Mouse (Mus musculus) heart, adult 11 months (tissue): ENCODE data around the gene Gstm3.
"Not testable (repeated sequence)": the region's sequence is repeated elsewhere in the genome, so short reads cannot be mapped to it uniquely, and the experiment has no call there.

ENCODE experiments used
- DNase-seq: peaks from one replicate; pipeline ENCODE4 v3.0.0; 2022

The Gstm3 gene

GRCm38 (mm10) chr3:107972070-107972469, 3.0 kb upstream of the Gstm3 start:
- peak; percentile 72 for DNase-seq

- peak; percentile 97 for DNase-seq
These were observed 2.0 kb upstream of the Gstm3 start for GRCm38 (mm10) chr3:107971101-107971500.

- peak; percentile 65 for DNase-seq
These were observed 2.5 kb downstream of the Gstm3 start for GRCm38 (mm10) chr3:107966631-107967030.

GRCm38 (mm10) chr3:107965592-107965991, 3.5 kb downstream of the Gstm3 start:
- DNase-seq, result peak; percentile 29

GRCm38 (mm10) chr3:107964656-107965308, 4.3 kb downstream of the Gstm3 start:
- peak; percentile 88 for DNase-seq

GRCm38 (mm10) chr3:107964026-107964425, 5.1 kb downstream of the Gstm3 start:
- DNase-seq, result peak; percentile 88

- DNase-seq, result not testable (repeated sequence)
These were observed 13.8 kb downstream of the Gstm3 start for GRCm38 (mm10) chr3:107955260-107955659.

GRCm38 (mm10) chr3:107953906-107954305, 15.2 kb downstream of the Gstm3 start:
- DNase-seq, result no peak

GRCm38 (mm10) chr3:107953328-107953755, 15.7 kb downstream of the Gstm3 start:
- peak; percentile 98 for DNase-seq

GRCm38 (mm10) chr3:107950531-107950930, 18.6 kb downstream of the Gstm3 start:
- no peak for DNase-seq

- not testable (repeated sequence) for DNase-seq
These were observed 19.6 kb downstream of the Gstm3 start for GRCm38 (mm10) chr3:107949461-107949860.

- DNase-seq, result no peak
These were observed 23.4 kb downstream of the Gstm3 start for GRCm38 (mm10) chr3:107945729-107946128.

GRCm38 (mm10) chr3:107943239-107943990, 25.7 kb downstream of the Gstm3 start, which contains the start of gene Gstm6:
Gene Gstm6, minus strand, starts transcription at chr3:107943749.
- no peak for DNase-seq

- DNase-seq, result no peak
These were observed 27.8 kb downstream of the Gstm3 start for GRCm38 (mm10) chr3:107941261-107941660.

GRCm38 (mm10) chr3:107940524-107940923, 28.6 kb downstream of the Gstm3 start:
- no peak for DNase-seq

GRCm38 (mm10) chr3:107939830-107940229, 29.3 kb downstream of the Gstm3 start:
- DNase-seq, result no peak

- DNase-seq, result peak; percentile 99
These were observed 29.7 kb downstream of the Gstm3 start for GRCm38 (mm10) chr3:107939403-107939802.

- no peak for DNase-seq
These were observed 33.2 kb downstream of the Gstm3 start for GRCm38 (mm10) chr3:107935888-107936287.

GRCm38 (mm10) chr3:107935268-107935667, 33.8 kb downstream of the Gstm3 start:
- DNase-seq, result no peak

- no peak for DNase-seq
These were observed 37.0 kb downstream of the Gstm3 start for GRCm38 (mm10) chr3:107932128-107932527.

GRCm38 (mm10) chr3:107931670-107932069, 37.4 kb downstream of the Gstm3 start, which contains the start of gene Gstm7:
Gene Gstm7, minus strand, starts transcription at chr3:107931817.
- peak; percentile 100 for DNase-seq

GRCm38 (mm10) chr3:107931134-107931533, 37.9 kb downstream of the Gstm3 start:
- DNase-seq, result no peak

- DNase-seq, result no peak
These were observed 39.4 kb downstream of the Gstm3 start for GRCm38 (mm10) chr3:107929731-107930130.

- DNase-seq, result no peak
These were observed 39.8 kb downstream of the Gstm3 start for GRCm38 (mm10) chr3:107929243-107929642.
